Mouse (Mus musculus): ENCODE results near the gene Rnf224.

Gene Rnf224

GRCm38 (mm10) chr2:25195211-25196156 lies 41.1 kb downstream of the Rnf224 start:
- in situ Hi-C loops (cut with MseI, MboI): no loop called here

DNA sequence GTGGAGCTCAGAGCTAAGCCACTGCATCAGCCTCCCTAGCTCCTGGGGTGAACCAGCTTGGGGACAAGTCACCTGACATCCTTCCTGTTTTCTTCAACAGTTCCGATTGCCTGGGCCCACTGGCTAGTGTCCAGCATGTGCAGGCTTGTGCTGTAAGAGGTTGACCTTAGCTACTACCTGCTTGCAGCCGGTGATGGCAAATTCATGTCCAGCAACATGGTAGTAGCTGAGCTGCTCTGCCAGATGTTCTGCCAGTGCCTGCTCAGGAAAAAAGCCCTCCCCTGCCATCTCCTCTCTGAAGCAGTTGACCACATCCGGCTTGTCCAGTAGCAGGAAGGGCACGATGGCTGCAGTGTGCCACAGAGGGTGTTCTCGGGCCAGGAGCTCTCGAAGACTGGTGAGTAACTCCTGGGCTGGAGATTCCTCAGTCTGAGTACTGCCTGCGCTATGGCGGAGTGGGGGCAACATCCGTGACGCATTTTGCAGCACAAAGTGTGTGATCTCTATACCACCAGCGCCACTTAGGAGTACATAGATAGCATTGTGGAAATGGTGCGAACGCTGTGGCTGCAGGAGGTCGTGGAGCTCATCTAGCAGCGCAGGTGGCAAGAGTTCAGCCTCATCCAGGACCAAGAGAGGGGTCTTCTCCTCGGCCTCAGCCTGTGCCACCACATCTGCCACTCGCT lies 42.0 kb downstream of the Rnf224 start:
- in situ Hi-C loops (cut with MseI, MboI): no loop called here

- in situ Hi-C loops (cut with MseI, MboI): no loop called here
These were observed 42.6 kb downstream of the Rnf224 start for GRCm38 (mm10) chr2:25194006-25194405.

DNA sequence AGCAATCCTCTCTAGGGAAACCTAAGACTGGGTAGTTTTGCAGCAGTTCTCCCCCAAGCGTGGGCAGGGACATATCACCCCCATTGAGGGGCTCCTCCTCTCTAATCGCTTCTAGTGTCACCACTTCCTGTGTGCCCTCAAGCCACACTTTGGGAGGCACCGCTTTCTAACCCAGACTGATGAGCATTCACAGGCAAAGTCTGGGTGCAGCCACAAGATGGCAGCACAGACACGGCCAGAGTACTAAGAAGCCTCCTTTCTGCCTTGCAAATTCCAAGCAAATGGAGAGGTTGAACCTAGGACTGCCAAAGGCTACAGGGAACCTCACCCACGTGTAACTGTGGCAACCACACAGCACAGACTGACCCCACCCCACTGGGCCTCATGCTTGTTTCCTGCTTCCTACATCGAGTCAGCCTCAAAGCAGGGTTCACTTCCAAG lies 43.2 kb downstream of the Rnf224 start:
- in situ Hi-C loops (cut with MseI, MboI): no loop called here

GRCm38 (mm10) chr2:25187841-25188240 lies 48.7 kb downstream of the Rnf224 start:
- in situ Hi-C loops (cut with MseI, MboI): no loop called here

DNA sequence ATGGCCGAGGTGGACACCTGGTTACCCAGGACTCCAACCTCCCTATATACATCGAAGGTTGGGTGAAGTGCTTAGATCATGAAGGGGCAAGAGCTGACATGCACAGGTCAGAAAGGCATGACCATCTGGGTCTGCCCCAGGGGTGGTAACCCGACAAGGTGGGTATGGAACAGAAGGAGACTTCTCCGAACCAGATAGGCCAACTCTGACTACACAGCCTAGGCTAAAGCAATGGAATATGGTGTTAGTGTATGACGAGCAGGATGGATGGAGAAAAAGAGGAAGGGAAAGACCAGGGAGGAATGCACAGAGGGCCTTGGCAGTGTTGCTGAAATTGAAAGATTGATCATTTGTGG lies 50.0 kb downstream of the Rnf224 start:
- in situ Hi-C loops (cut with MseI, MboI): no loop called here

GRCm38 (mm10) chr2:25185625-25186574 lies 50.7 kb downstream of the Rnf224 start:
- in situ Hi-C loops (cut with MseI, MboI): no loop called here

DNA sequence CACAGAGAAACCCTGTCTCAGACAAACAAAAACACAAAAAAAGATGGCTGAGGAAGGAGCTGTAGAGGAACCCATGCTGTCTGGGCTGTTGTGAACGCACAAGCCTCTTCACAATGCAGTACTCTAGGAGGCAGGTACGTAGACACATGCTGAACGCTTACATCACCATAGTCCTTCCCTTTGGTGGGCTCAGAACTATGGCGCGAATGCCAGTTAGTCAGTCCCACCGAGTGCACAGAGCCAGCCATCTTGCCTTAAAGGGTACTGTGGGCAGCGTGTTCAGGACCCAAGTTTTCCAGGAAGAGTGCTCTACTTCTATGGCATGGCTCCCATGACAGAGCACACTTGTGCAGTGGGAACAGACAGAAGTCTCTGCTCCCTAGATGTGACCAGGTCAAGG lies 52.1 kb downstream of the Rnf224 start:
- in situ Hi-C loops (cut with MseI, MboI): no loop called here
